Mouse (Mus musculus): Measurements from ENCODE around the gene Map7d1.

- no peak for TF ChIP-seq TAL1 (IDR thresholded peaks at IDR 0.05; ENCODE audit: low read length)
- no peak for TF ChIP-seq GATA1 (IDR thresholded peaks at IDR 0.05; ENCODE audit: low read length)
Observed at GRCm38 (mm10) chr4:126286492-126286891, 30.3 kb upstream of the Map7d1 start, which contains the start of gene Col8a2.

All from erythroblast, embryonic 14.5 days (primary cell).